Mouse (Mus musculus) liver, embryonic 14.5 days (tissue): ENCODE measurements at regions not wholly inside any gene's neighbourhood (a gene's known extent, or its start where the extent isn't known, plus 50 kb on each side); places are given as distances from the start of the nearest gene placed in this dataset.

ENCODE experiments used
- CTCF ChIP-seq: IDR thresholded peaks from 2 replicates; pipeline ENCODE4 v1.5.1; 2016; ENCODE audit warnings: antibody characterized with exemption, low read depth, control low read depth
- EP300 ChIP-seq: IDR thresholded peaks from 2 replicates; pipeline ENCODE4 v1.6.1; 2016; ENCODE audit warnings: antibody characterized with exemption, low read depth

DNA sequence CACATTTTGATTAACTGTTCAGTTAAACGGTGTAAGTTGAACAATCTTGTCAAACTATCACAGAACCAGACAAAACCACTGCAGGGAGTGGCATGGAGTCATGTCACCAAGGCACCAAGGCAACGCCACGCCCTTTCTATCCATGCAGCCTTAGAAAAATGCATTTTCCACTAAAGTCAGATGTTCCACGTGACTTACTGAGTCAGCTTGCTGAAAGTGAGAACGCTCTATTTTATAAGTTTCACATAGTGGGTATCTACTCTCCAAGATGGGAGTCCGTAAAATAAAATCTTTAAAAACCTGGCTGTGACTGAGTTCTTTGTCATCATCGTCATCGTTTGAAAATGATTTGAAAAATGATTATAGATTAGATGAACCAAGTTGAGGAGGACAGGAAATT is 72.5 kb downstream of the Il12a start:
- TF ChIP-seq CTCF (no peak), EP300 (no peak)
